Mouse (Mus musculus) cerebellum, postnatal 14 days (tissue): Measurements from ENCODE around the gene Ahdc1.

Source experiments
- DNase-seq, 2 experiments: peaks; one replicate each; pipeline ENCODE4 v3.0.0; 2021; ENCODE audit warnings: mixed read lengths in 2 of 2

Gene Ahdc1

GRCm38 (mm10) chr4:133104194-133104569 is 93.1 kb downstream of the Ahdc1 start:
- DNase-seq = peak in 1 of 2 experiments; percentile 13

DNA sequence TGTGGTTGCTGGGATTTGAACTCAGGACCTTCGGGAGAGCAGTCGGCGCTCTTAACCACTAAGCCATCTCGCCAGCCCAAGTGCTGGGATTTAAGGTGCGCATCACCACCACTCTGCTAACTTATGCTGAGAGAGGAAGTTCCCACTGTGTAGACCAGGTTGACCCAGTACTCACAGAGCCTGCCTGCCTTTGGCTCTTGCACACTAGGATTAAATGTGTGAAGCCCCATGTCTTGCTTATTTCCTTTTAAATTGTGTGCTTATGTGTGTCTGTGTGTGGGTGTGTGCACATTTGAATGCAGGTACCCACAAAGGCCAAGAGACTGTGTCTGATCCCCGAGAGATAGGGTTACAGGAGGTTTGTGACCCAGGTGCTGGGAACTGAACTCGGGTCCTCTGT is 95.6 kb downstream of the Ahdc1 start:
- DNase-seq = no peak

DNA sequence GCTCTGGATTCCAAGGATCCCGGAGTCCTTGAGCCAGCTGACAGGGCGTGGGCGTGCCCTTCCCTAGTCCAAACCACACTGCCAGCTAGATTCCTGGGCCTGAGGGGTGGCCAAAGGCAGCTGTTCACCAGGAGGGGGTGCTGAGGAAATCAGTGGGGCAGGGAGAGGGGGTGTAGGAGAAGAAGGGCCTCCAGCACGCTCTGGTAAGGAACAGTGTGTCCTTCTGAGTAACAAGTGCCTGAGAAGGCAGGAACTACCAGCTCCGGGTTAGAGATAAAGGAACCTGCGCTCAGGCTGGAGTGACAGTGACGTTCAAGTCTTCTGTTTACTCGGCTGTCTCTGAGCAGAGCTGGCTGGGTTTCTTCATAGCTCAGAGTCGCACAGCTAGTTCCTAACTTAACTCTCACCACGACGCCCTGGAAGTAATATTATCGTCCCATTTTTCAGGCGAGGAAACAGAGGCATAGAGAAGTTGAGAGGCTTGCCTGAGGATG is 96.8 kb downstream of the Ahdc1 start:
- DNase-seq = peak; percentile 24 to 39

GRCm38 (mm10) chr4:133108481-133109334 is 97.6 kb downstream of the Ahdc1 start:
- peak; percentile 25 to 32 for DNase-seq

DNA sequence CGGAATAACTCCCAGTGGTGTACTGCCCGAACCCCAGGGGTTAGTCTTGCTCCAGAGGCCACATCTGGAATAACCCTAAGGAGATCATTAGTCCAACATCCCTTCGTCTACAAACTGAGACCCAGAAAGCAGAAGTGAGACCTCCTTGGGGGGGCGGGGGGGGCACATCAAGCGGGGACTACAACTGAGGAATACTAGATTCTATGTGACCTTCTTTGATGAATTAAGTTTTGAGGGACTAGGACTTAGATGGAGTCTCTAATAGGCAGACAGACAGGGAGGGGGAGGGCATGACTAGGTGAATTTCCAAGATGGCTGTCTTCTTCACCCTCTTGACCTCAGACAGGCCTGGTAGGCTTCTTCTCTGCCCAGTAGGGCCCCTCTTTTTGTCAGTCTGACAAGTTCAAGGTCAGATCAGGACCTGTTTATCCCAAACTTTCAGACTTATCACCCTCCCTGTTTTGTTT is 98.3 kb downstream of the Ahdc1 start:
- DNase-seq = no peak

GRCm38 (mm10) chr4:133112175-133112838 is 101.2 kb downstream of the Ahdc1 start:
- DNase-seq = no peak

DNA sequence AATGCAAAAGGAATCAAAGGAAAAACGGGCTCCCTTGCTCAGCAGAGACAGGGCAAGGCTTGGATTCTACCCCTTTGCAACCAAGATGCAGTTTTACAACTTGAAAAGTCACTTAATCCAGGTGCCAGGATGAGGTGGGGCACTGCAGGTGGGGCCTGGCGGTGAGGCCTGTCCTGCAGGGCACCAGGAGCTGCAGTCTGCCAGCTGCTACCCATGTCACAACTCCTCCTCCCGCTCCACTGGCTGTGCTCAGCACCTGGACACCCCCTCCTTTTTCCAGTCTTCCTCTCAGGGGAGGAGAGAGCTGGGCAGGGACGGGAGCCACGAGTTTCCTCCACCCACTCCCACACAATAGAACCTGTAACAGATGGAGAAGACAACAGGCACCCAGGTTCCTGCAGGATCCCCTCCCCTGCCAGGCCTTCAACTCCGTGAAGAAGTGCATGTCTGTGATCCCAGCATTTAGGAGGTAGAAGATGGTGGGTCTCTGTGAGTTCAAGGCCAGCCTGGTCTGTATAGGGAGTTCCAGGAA is 102.4 kb downstream of the Ahdc1 start:
- DNase-seq = no peak

GRCm38 (mm10) chr4:133114762-133115161 is 103.7 kb downstream of the Ahdc1 start:
- DNase-seq = no peak

- DNase-seq = no peak
Observed at GRCm38 (mm10) chr4:133115721-133116429, 104.8 kb downstream of the Ahdc1 start.

- DNase-seq = no peak
Observed at GRCm38 (mm10) chr4:133116756-133117470, 105.9 kb downstream of the Ahdc1 start.

GRCm38 (mm10) chr4:133117556-133118411 is 106.7 kb downstream of the Ahdc1 start:
- peak; percentile 86 to 89 for DNase-seq

GRCm38 (mm10) chr4:133118775-133119375 is 107.8 kb downstream of the Ahdc1 start:
- no peak for DNase-seq

- DNase-seq = no peak
Observed at GRCm38 (mm10) chr4:133119579-133119978, 108.5 kb downstream of the Ahdc1 start.

- DNase-seq = no peak
Observed at GRCm38 (mm10) chr4:133120833-133121321, 109.8 kb downstream of the Ahdc1 start.

DNA sequence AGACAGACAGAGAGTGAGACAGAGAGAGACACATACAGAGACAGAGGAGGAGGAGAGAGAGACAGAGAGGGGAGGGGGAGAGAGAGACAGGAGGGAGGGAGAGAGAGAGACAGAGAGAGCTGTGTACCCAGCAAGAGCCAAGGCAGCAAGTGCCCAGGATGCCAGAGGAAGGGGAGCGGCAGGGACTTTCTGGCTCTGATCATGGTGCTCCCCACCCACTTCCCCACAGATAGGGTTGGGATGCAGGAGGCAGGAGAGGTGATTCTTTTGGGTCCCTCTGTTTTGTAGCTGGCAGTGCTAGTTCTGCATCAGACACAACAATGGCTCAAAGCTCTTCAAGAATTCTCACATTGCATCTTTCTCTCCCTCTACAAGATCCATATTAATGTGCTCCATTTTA is 110.4 kb downstream of the Ahdc1 start:
- DNase-seq = no peak

- DNase-seq = no peak
Observed at GRCm38 (mm10) chr4:133121974-133122637, 111.0 kb downstream of the Ahdc1 start.

DNA sequence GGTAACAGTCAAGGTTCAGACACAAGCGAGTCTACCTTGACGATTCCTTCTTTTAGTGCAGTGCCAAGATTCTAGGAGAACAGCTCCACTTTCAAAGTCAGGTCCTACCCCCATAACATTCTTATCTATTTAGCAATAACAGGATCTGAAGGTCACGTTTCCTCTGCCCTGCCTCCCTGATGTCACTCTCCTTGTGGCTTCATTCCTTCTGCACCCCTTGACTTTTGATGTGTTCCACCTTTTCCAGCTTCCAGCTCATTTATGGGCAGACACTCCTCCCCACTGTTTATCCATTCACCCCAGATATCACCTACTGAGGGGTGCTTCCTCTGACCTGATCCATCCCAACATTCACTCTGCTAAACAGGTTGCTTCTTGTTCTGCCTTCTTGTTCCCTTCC is 116.0 kb downstream of the Ahdc1 start:
- no peak for DNase-seq
